In the genomic region with DNA sequence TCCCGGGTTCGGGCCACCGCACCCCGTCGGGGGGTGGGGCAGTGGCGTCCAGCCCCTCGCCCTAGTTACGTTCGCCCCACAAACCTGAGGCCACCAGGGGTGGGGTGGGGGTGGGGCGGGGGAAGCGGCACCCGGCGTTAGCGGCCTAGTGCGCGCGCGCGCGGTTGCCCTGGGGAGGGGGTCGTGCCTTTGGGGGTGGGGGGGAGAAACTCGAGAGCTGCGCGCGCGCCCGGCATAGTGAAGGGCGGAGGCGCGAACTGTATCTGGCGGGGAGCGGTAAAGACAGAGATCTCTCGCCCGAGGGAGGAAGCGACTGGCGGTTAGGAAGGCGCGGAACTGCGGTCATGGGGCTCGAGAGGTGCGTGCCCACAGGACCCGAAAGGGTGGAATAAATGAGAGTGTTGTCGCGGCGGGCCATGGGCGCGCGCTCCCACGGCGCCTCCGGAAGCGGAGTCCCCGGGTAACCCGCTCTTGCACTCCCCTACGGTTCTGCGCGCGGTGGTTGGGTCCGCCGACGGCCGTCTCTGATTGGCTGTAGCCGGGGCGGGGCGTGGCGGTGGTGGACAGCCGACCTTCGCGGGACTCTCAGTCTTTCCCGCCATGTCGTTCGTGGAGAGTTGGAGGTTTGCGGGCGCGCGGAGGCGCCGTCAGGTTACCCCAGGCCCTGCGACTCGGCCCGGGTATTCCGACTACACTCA, we compare ENCODE assay signal across 7 mouse cellular contexts. TPM values are rescaled to one million over a fixed set of nuclear protein-coding genes. Genes with fewer than 3 reads are reported as not detected.
DNase-seq lines count a peak whose midpoint lies in the region; ATAC-seq lines count a peak whose summit lies in the region.

A gene (plus strand): TSS at position 204 of the 698 bp plus-strand sequence.

- peak within 1 kb of the TSS; percentile 57 for H3K4me2 ChIP-seq in embryonic facial prominence, embryonic 11.5 days (ENCODE audit: low read depth, low read length)
- H3K4me2 ChIP-seq in midbrain, embryonic 13.5 days (replicated peaks), result peak within 1 kb of the TSS; percentile 83

- peak; percentile 99 for DNase-seq in adrenal gland, postnatal 14 days
- DNase-seq in embryonic facial prominence, embryonic 11.5 days (ENCODE audit: low spot score), result peak; percentile 94
- DNase-seq in kidney, adult 11 months, result peak; percentile 96
- DNase-seq in limb, embryonic 10.5 days (ENCODE audit: low spot score), result peak; percentile 99
- DNase-seq in spleen, adult 12 weeks (ENCODE audit: low spot score), result peak; percentile 99

- peak within 1 kb of the TSS; percentile 94 for H3K9ac ChIP-seq in embryonic facial prominence, embryonic 11.5 days (replicated peaks; ENCODE audit: low read length)
- H3K9ac ChIP-seq in midbrain, embryonic 13.5 days (replicated peaks), result peak within 1 kb of the TSS; percentile 89

- H3K4me1 ChIP-seq in embryonic facial prominence, embryonic 11.5 days (ENCODE audit: control insufficient read depth, insufficient read depth, low read length), result peaks cover 2% of the 10 kb centered on the region; the same call in 1 of the 2 replicates
- H3K4me1 ChIP-seq in limb, embryonic 10.5 days, result peaks cover 8% of the 10 kb centered on the region
- peaks cover 35% of the 10 kb centered on the region for H3K4me1 ChIP-seq in midbrain, embryonic 13.5 days (replicated peaks)

- WGBS in embryonic facial prominence, embryonic 11.5 days, result under 1% methylated on average over 57 of the region's 82 CpGs
- WGBS in limb, embryonic 10.5 days, result under 1% methylated on average over 82 of the region's 82 CpGs
- under 1% methylated on average over 69 of the region's 82 CpGs for WGBS in midbrain, embryonic 13.5 days

- H3K27me3 ChIP-seq in embryonic facial prominence, embryonic 11.5 days (ENCODE audit: control insufficient read depth, insufficient read depth, low read length), result no peaks in the 10 kb centered on the region
- H3K27me3 ChIP-seq in limb, embryonic 10.5 days (ENCODE audit: low read depth, poor library complexity, severe bottlenecking), result no peaks in the 10 kb centered on the region
- no peaks in the 10 kb centered on the region for H3K27me3 ChIP-seq in midbrain, embryonic 13.5 days

- peak within 1 kb of the TSS; percentile 83 for H3K4me3 ChIP-seq in embryonic facial prominence, embryonic 11.5 days (ENCODE audit: low read depth, low read length)
- H3K4me3 ChIP-seq in limb, embryonic 10.5 days, result peak within 1 kb of the TSS; percentile 91
- H3K4me3 ChIP-seq in midbrain, embryonic 13.5 days (replicated peaks), result peak within 1 kb of the TSS; percentile 70

- peaks cover 2% of the 10 kb centered on the region; the same call in 1 of the 2 replicates for H3K36me3 ChIP-seq in embryonic facial prominence, embryonic 11.5 days (replicated peaks; ENCODE audit: control insufficient read depth, insufficient read depth, low read depth, low read length)
- H3K36me3 ChIP-seq in limb, embryonic 10.5 days, result peaks cover 64% of the 10 kb centered on the region
- H3K36me3 ChIP-seq in midbrain, embryonic 13.5 days, result peaks cover 19% of the 10 kb centered on the region

- H3K27ac ChIP-seq in embryonic facial prominence, embryonic 11.5 days (replicated peaks; ENCODE audit: low read depth, low read length), result peak within 1 kb of the TSS; percentile 91
- peak within 1 kb of the TSS; percentile 98 for H3K27ac ChIP-seq in limb, embryonic 10.5 days
- peak within 1 kb of the TSS; percentile 96 for H3K27ac ChIP-seq in midbrain, embryonic 13.5 days

- no peaks in the 10 kb centered on the region for H3K9me3 ChIP-seq in embryonic facial prominence, embryonic 11.5 days (replicated peaks; ENCODE audit: control insufficient read depth, low read length)
- no peaks in the 10 kb centered on the region for H3K9me3 ChIP-seq in limb, embryonic 10.5 days (replicated peaks)
- no peaks in the 10 kb centered on the region for H3K9me3 ChIP-seq in midbrain, embryonic 13.5 days

- peak; percentile 86 for ATAC-seq in embryonic facial prominence, embryonic 11.5 days (replicated peaks; ENCODE audit: insufficient number of reproducible peaks, low FRiP score, low TSS enrichment, low read depth)
- ATAC-seq in granulocyte monocyte progenitor cell, adult 5-6 weeks (replicated peaks; ENCODE audit: poor library complexity, severe bottlenecking), result peak; percentile 70
- peak; percentile 89 for ATAC-seq in midbrain, embryonic 13.5 days

RNA-seq across cellular contexts. Expression of the gene that starts here (rescaled TPM):
- total RNA-seq in adrenal gland, postnatal 14 days (2021), result 32.5 and 32.8 TPM in 2 replicates
- 66.3 and 72.2 TPM in 2 replicates for polyA plus RNA-seq in embryonic facial prominence, embryonic 11.5 days (2014; fragmentation: Nextera tagmentation; extraction: Ambion mirVana)
- 35.0 and 44.3 TPM in 2 replicates for total RNA-seq in granulocyte monocyte progenitor cell, adult 5-6 weeks (2014; fragmentation: Nextera tagmentation)
- total RNA-seq in granulocyte monocyte progenitor cell, adult 5-6 weeks (2017), result 24.7 and 26.1 TPM in 2 replicates
- polyA plus RNA-seq in limb, embryonic 10.5 days (2016; fragmentation: Nextera tagmentation; extraction: Ambion mirVana), result 61.3 and 67.8 TPM in 2 replicates
- polyA plus RNA-seq in midbrain, embryonic 13.5 days (2015; fragmentation: Nextera tagmentation; extraction: Ambion mirVana), result 49.8 and 52.2 TPM in 2 replicates

Comparison
In these comparisons a context has a peak if more than half of its experiments do, and no peak if none do; other contexts are left out.
1. Peak in every context shown above with its lines: DNase-seq, ATAC-seq, H3K4me3 ChIP-seq and H3K27ac ChIP-seq.